ENCODE assay signal across 27 mouse cellular contexts in genomic region chr19:60379030-60379605, GRCm38 (mm10).
DNase-seq lines count a peak whose midpoint lies in the region; ATAC-seq and TF ChIP-seq lines count a peak whose summit lies in the region.
"Had no signal": no experiment of that assay in that cellular context is flagged by ENCODE, and none has a peak within 500 bp of the region (broad histone marks: within the 10 kb centered on the region; RNA-seq: fewer than 3 reads in every experiment).

No protein-coding gene starts in this region.

- TF ChIP-seq POLR2A in liver, adult 2 months (IDR thresholded peaks at IDR 0.05; ENCODE audit: extremely low read depth, insufficient read depth, low read length): no peak

- no peak overlapping the region for H3K4me3 ChIP-seq in liver, adult 2 months (ENCODE audit: insufficient read depth, low read depth, low read length)
- H3K4me3 ChIP-seq in liver, embryonic 14.5 days (ENCODE audit: insufficient read depth in 1 of 2, low read depth in 2 of 2, low read length in 2 of 2): no peak overlapping the region
- no peak overlapping the region for H3K4me3 ChIP-seq in liver, postnatal 0 days (ENCODE audit: low read depth, low read length)
- H3K4me3 ChIP-seq: embryonic facial prominence, embryonic 10.5 days; embryonic facial prominence, embryonic 13.5 days; erythroblast, embryonic 14.5 days; forebrain, embryonic 12.5 days; forebrain, embryonic 15.5 days; heart, adult 2 months; heart, embryonic 10.5 days; heart, embryonic 13.5 days had no signal

- TF ChIP-seq EP300 in liver, embryonic 14.5 days (IDR thresholded peaks at IDR 0.05; ENCODE audit: low read depth): no peak
- TF ChIP-seq EP300 in liver, postnatal 0 days (IDR thresholded peaks at IDR 0.05; ENCODE audit: low read depth): no peak

- 32% methylated on average over 2 of the region's 2 CpGs for WGBS in liver, adult 2 months
- 43% methylated on average over 2 of the region's 2 CpGs for WGBS in liver, embryonic 14.5 days (ENCODE audit: insufficient replicate concordance)
- WGBS in liver, postnatal 0 days (ENCODE audit: insufficient replicate concordance): 47% methylated on average over 2 of the region's 2 CpGs

- no peak overlapping the region for H3K27ac ChIP-seq in liver, adult 2 months (replicated peaks; ENCODE audit: insufficient read depth, low read depth, low read length)
- H3K27ac ChIP-seq in liver, embryonic 14.5 days: no peak overlapping the region
- H3K27ac ChIP-seq in liver, postnatal 0 days (ENCODE audit: low read depth): no peak overlapping the region
- H3K27ac ChIP-seq: embryonic facial prominence, embryonic 10.5 days; embryonic facial prominence, embryonic 13.5 days; forebrain, embryonic 12.5 days; forebrain, embryonic 15.5 days; heart, adult 2 months; heart, embryonic 10.5 days; heart, embryonic 13.5 days; hindbrain, embryonic 14.5 days; hindbrain, postnatal 0 days had no signal

- H3K9me3 ChIP-seq in liver, embryonic 14.5 days (ENCODE audit: control insufficient read depth, low read length): no peaks in the 10 kb centered on the region
- no peaks in the 10 kb centered on the region for H3K9me3 ChIP-seq in liver, postnatal 0 days (ENCODE audit: low read length)
- H3K9me3 ChIP-seq: embryonic facial prominence, embryonic 10.5 days; embryonic facial prominence, embryonic 13.5 days; forebrain, embryonic 12.5 days; forebrain, embryonic 15.5 days; heart, embryonic 10.5 days; heart, embryonic 13.5 days had no signal

- ATAC-seq in liver, embryonic 14.5 days (ENCODE audit: insufficient read depth): peak; percentile 68
- peak; percentile 86 for ATAC-seq in liver, postnatal 0 days
- ATAC-seq: forebrain, embryonic 15.5 days; hindbrain, postnatal 0 days; Patski had no signal

- peak; percentile 13 for DNase-seq in liver, adult 2 months (ENCODE audit: extremely low read depth, low read depth, low spot score)
- no peak for DNase-seq in liver
- DNase-seq in liver, embryonic 14.5 days (ENCODE audit: low read depth in 3 of 3, low spot score in 3 of 3): peak in 1 of 3 experiments; percentile 4
- DNase-seq in liver, postnatal 0 days: no peak
- no peak for DNase-seq in cerebellum, adult 11-12 months
- no peak for DNase-seq in kidney, postnatal 14 days
- DNase-seq: adrenal gland, postnatal 10 days; adrenal gland, postnatal 36 days; cerebellum, adult 8-10 months; cerebellum, postnatal 10 days; cerebellum, postnatal 36 days; embryo, embryonic 11 days; gastrocnemius, postnatal 10 days; gastrocnemius, postnatal 36 days; heart, adult 2 months; heart, postnatal 14 days; heart, postnatal 4 days had no signal

- H3K27me3 ChIP-seq in liver, adult 2 months (ENCODE audit: control insufficient read depth, insufficient read depth, low read length): no peaks in the 10 kb centered on the region
- no peaks in the 10 kb centered on the region for H3K27me3 ChIP-seq in liver, embryonic 14.5 days (ENCODE audit: control insufficient read depth, insufficient read depth, low read length)
- no peaks in the 10 kb centered on the region for H3K27me3 ChIP-seq in liver, postnatal 0 days (ENCODE audit: insufficient read depth, low read length)
- H3K27me3 ChIP-seq: embryonic facial prominence, embryonic 13.5 days; forebrain, embryonic 12.5 days; forebrain, embryonic 15.5 days had no signal

- TF ChIP-seq CTCF in liver, adult 2 months (IDR thresholded peaks at IDR 0.05; ENCODE audit: low read depth, low read length): no peak
- no peak for TF ChIP-seq CTCF in liver, embryonic 14.5 days (IDR thresholded peaks at IDR 0.05; ENCODE audit: low read depth)
- TF ChIP-seq CTCF in liver, postnatal 0 days (IDR thresholded peaks at IDR 0.05; ENCODE audit: low read depth): no peak

- H3K9ac ChIP-seq in liver, adult 2 months (ENCODE audit: low read depth, low read length): no peak overlapping the region
- H3K9ac ChIP-seq in liver, embryonic 14.5 days (replicated peaks): no peak overlapping the region
- H3K9ac ChIP-seq in liver, postnatal 0 days (replicated peaks): no peak overlapping the region
- H3K9ac ChIP-seq: embryonic facial prominence, embryonic 13.5 days; forebrain, embryonic 12.5 days; forebrain, embryonic 15.5 days; heart, embryonic 13.5 days; hindbrain, embryonic 14.5 days had no signal

- H3K36me3 ChIP-seq in liver, adult 2 months (ENCODE audit: control insufficient read depth, insufficient read depth, low read length): no peaks in the 10 kb centered on the region
- no peaks in the 10 kb centered on the region for H3K36me3 ChIP-seq in liver, embryonic 14.5 days (replicated peaks; ENCODE audit: control insufficient read depth, insufficient read depth, low read depth)
- H3K36me3 ChIP-seq in liver, postnatal 0 days (replicated peaks; ENCODE audit: insufficient read depth, low read length): no peaks in the 10 kb centered on the region
- H3K36me3 ChIP-seq: embryonic facial prominence, embryonic 10.5 days; embryonic facial prominence, embryonic 13.5 days; forebrain, embryonic 12.5 days; forebrain, embryonic 15.5 days; heart, embryonic 10.5 days; heart, embryonic 13.5 days had no signal

- no peaks in the 10 kb centered on the region for H3K4me1 ChIP-seq in liver, adult 2 months (ENCODE audit: control insufficient read depth, insufficient read depth, low read length)
- peaks cover 7 to 10% of the 10 kb centered on the region in 2 experiments for H3K4me1 ChIP-seq in liver, embryonic 14.5 days (replicated peaks; ENCODE audit: control insufficient read depth in 2 of 2, insufficient read depth in 2 of 2, low read length in 1 of 2)
- no peaks in the 10 kb centered on the region for H3K4me1 ChIP-seq in liver, postnatal 0 days (ENCODE audit: insufficient read depth)
- H3K4me1 ChIP-seq: embryonic facial prominence, embryonic 13.5 days; forebrain, embryonic 12.5 days; forebrain, embryonic 15.5 days; heart, embryonic 10.5 days had no signal

- H3K4me2 ChIP-seq in liver, embryonic 14.5 days (ENCODE audit: low read depth): no peak overlapping the region
- no peak overlapping the region for H3K4me2 ChIP-seq in liver, postnatal 0 days (ENCODE audit: low read depth, low read length)
- H3K4me2 ChIP-seq: embryonic facial prominence, embryonic 13.5 days; forebrain, embryonic 12.5 days; forebrain, embryonic 15.5 days; heart, embryonic 13.5 days; hindbrain, embryonic 14.5 days had no signal

- no peaks in the 10 kb centered on the region for H3K79me2 ChIP-seq in liver, adult 2 months (ENCODE audit: control insufficient read depth, insufficient read depth, low read length)
